Mouse (Mus musculus): ENCODE results near the gene Dcp1a.

DNA sequence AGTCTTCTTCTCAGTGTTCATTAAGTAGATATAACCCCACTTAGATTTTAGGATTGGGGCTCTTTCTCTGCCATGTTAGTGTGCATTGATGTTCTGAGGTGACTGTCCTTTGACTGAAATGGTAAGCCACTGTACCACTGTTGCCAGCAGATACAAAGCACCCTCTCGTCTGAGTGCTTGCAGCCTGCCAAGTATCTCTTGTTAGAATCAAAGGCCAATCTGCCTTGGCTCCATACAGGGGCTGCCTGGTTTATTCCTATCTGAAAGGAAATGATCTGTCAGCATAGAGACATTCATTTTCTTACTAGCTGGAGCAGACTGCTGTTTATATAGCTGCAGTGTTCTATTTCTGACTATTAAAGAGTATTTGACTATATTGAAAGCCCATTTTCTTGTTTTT, 13.9 kb downstream of the Dcp1a start:
- TF ChIP-seq CTCF (IDR thresholded peaks at IDR 0.05; ENCODE audit: insufficient read depth, low read depth, low read length) (no peak), POLR2A (IDR thresholded peaks at IDR 0.05; ENCODE audit: insufficient read depth, low read depth, low read length) (no peak)

Measured in olfactory bulb, adult 2 months (tissue).